Mouse (Mus musculus): ENCODE measurements at regions not wholly inside any gene's neighbourhood (a gene's known extent, or its start where the extent isn't known, plus 50 kb on each side); places are given as distances from the start of the nearest gene placed in this dataset.

DNA sequence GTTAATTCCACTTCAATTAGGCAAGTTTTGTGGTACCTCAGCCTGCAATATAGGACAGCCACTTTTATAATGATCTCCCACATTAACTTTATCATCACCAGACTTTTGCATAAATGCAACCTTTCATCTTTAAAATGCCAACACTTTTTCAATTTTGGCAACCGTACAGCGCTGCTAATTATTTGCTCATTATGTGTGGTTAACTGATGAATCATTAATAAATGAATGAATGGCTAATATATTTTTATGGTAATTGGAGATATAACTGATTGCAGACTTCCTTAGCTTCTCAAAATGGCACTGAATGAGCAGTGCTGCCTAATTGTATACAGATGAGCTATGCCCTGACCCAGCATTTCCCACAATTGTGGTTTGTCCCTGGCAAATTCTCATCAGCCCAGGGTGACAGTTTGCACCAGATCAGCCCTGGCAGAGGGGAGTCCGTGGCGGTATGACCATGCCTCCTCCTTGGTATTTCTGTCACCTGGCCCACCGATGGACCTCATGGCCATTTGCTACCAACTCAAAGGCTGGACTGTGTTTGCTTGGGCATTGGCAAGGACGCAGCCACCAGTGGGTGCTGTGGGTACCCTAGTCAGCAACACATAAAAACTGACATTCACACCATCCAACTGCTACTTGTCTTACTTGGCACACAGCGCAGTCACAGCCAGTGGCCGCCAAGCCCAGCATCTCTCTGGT is 173.7 kb upstream of the Lmo4 start:
- DNase-seq (ENCODE audit: extremely low spot score in 1 of 2, low spot score in 1 of 2) = no peak

GRCm38 (mm10) chr3:144377626-144378523 is 172.9 kb upstream of the Lmo4 start:
- no peak for DNase-seq (ENCODE audit: extremely low spot score in 1 of 2, low spot score in 1 of 2)

DNA sequence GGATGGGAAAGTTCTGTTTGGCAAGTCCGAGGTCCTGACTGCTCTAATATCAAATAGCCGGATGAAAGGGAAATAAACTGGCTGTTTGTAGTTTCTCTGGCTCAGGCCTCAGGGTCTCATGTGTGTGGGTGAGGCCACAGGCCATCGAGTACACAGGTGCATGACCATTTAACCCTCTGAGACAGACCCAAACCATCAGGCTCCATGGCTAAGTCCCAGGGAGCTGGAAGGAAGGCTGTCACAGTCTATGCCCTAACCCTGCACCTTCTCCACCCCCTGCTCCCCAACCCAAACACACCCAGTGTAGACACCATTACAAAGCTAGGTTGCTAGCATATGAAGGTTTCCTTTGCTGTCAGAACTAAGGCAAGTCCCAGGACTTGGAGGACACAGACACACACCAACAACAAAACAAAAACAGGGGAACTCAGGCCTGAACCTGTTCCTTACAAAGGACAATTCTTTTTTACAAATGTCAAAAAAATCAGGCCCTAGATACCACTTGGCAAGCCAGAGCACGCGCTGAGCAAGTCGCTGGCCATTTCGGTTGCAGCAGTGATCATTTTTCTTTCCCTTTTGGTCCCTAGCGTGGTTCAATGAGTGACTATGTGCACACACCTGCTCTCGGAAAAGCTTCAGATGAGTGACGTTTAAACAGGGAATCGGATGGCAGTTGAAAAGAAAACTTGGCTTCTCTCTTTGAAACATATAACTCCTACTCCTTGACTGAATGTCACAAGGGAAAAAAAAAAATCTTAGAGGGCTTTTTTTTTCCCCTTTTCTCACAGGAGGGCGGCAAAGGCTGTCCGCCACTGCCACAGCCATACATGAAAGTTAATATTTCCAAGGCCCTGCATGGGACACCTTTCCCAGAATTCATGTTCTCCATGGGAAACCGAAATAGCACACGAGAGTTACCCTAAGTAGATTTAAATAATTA is 171.7 kb upstream of the Lmo4 start:
- DNase-seq (ENCODE audit: extremely low spot score in 1 of 2, low spot score in 1 of 2) = no peak

GRCm38 (mm10) chr3:144375725-144376412 is 170.8 kb upstream of the Lmo4 start:
- no peak for DNase-seq (ENCODE audit: extremely low spot score in 1 of 2, low spot score in 1 of 2)

DNA sequence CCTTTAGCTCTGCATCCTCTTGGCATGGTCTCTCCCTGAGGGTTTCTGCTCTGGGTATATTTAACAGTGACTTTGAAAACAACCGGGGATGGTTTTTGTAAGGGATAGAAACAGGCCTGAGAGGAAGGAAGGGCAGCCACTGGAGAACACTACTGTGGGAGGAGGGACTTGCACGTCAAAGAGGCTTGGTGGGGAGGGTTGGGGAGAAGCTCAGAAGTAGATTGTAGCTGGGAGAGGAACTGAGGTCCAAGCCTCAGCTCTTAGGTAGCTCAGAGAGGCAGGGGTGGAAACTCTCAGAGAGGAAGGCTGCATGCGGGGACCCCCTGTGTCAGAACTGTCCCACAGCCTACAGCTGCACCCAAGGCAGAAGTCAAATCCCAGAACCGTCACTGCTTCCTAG is 163.3 kb upstream of the Lmo4 start:
- no peak for DNase-seq (ENCODE audit: extremely low spot score in 1 of 2, low spot score in 1 of 2)

DNA sequence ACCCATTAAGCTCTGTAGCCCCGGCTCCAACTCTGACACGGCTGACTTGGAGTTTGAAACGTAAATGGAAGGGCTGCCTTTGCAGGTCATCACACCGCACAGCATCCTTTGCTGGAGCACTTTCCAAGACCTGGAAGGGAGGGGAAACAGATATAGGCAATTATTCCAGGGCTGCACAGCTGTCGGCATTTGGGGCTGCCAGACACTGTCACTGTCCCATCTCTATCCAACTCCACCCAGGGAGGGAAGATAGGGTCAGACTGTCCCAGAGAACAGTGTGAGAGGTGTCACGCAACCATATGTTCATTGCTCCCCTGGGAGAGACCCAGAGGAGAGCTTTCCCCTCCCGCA is 162.7 kb upstream of the Lmo4 start:
- no peak for DNase-seq (ENCODE audit: extremely low spot score in 1 of 2, low spot score in 1 of 2)

GRCm38 (mm10) chr3:144366976-144367765 is 162.2 kb upstream of the Lmo4 start:
- DNase-seq (ENCODE audit: extremely low spot score in 1 of 2, low spot score in 1 of 2) = peak in 1 of 2 experiments; percentile 62

GRCm38 (mm10) chr3:144365894-144366293 is 160.9 kb upstream of the Lmo4 start:
- no peak for DNase-seq (ENCODE audit: extremely low spot score in 1 of 2, low spot score in 1 of 2)

- DNase-seq (ENCODE audit: extremely low spot score in 1 of 2, low spot score in 1 of 2) = peak in 1 of 2 experiments; percentile 35
Observed at GRCm38 (mm10) chr3:144362472-144362871, 157.5 kb upstream of the Lmo4 start.

- no peak for DNase-seq (ENCODE audit: extremely low spot score in 1 of 2, low spot score in 1 of 2)
Observed at GRCm38 (mm10) chr3:144361203-144361978, 156.4 kb upstream of the Lmo4 start.

- no peak for DNase-seq (ENCODE audit: extremely low spot score in 1 of 2, low spot score in 1 of 2)
Observed at GRCm38 (mm10) chr3:144356948-144357295, 151.9 kb upstream of the Lmo4 start.

- no peak for DNase-seq (ENCODE audit: extremely low spot score in 1 of 2, low spot score in 1 of 2)
Observed at GRCm38 (mm10) chr3:144356103-144356947, 151.3 kb upstream of the Lmo4 start.

DNA sequence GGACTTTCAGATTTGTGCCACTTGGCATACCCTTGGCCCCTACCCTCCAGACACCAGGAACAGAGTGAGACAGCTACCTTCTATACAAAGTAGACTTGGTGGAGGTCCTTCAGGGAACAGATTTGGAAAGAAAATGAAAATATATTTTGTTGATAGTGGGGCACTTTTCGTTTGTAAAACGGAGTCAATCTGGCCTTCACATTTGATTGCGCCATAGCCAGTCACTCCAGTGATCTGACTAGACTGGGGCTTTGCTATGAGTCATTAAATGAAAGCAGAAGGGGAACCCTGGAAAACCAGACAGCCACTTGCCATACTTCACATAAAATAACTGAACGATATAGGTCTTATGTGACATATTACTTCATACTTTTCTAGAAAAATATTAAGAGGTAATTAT is 147.5 kb upstream of the Lmo4 start:
- no peak for DNase-seq (ENCODE audit: extremely low spot score in 1 of 2, low spot score in 1 of 2)

DNA sequence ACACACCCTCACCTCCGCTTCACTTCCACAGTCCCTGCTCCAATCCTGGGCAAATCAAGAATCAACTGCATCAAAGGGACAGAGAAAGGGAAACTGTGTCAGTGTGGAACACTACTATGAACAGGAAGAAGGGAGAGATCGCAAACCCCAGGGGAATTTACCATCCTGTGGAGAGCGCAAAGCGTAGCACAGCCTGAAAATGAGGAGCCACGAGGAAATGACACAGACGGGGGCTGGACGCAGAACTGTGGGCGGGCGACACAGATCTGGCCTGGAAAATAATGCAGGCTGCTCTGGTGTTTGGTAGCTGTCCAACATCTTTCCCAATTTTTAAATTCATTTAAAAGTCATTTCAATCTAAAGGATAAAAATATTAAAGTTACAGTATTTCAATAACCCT is 143.4 kb upstream of the Lmo4 start:
- DNase-seq (ENCODE audit: extremely low spot score in 1 of 2, low spot score in 1 of 2) = peak in 1 of 2 experiments; percentile 50

- DNase-seq (ENCODE audit: extremely low spot score in 1 of 2, low spot score in 1 of 2) = no peak
Observed at GRCm38 (mm10) chr3:144335237-144335636, 130.2 kb upstream of the Lmo4 start.

- no peak for DNase-seq (ENCODE audit: extremely low spot score in 1 of 2, low spot score in 1 of 2)
Observed at GRCm38 (mm10) chr3:144334201-144334600, 129.2 kb upstream of the Lmo4 start.

DNA sequence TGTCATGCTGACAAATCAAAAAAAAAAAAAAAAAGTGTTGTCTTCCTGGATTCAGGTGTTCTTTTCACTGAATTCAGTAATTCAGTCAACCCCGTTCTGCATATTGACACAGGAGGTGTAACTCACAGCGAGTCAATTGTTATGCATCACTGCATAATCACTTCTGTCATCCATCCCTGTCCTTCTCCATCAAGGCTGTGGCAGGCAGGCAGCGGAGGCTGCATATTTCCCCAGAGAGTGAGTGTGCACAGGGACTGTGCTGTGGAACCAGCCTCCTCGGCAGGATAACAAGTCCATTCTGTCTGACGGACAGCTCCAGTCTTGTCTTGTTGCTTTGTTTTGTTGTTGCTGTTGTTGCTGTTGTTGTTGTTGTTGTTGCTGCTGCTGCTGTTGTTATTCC is 127.3 kb upstream of the Lmo4 start:
- DNase-seq (ENCODE audit: extremely low spot score in 1 of 2, low spot score in 1 of 2) = no peak

DNA sequence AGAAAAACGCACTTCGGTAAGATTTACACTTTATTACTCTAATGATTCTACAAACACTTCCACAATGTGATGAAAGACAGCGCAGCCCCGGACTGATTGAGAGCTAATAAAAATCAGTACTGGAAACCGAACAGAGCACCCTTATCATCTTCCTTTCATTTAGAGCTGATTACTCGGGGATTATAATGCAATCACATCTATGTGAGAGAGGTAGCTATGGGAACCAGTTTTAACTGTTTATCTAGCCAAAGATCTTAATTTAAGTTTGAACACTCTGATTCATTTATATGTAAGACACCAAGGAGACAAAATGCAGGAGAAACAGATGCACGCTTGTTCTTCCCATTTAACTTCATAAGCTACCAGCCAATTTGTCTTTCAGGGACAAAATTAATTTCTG is 124.1 kb upstream of the Lmo4 start:
- DNase-seq (ENCODE audit: extremely low spot score in 1 of 2, low spot score in 1 of 2) = no peak
